Mouse (Mus musculus) kidney, embryonic 16.5 days (tissue): ENCODE results near the gene Defb48. TPM values are rescaled to one million over a fixed set of nuclear protein-coding genes. Genes with fewer than 3 reads are reported as not detected.

ENCODE experiments used
- ATAC-seq: fragments of 200-750 bp; cut with Nextera tagmentation; 2 replicates; pipeline ENCODE4 v1.8.0; 2017; ENCODE audit warnings: moderate TSS enrichment; ENCODE audit not compliant: low FRiP score, low TSS enrichment
- H3K27ac ChIP-seq: fragments of 300-500 bp; sonication (generic); 2 replicates; pipeline ENCODE4 v1.5.1; 2014; ENCODE audit warnings: low read length
- H3K27me3 ChIP-seq: fragments of 300-500 bp; sonication (generic); 2 replicates; pipeline ENCODE4 v1.6.1; 2014; ENCODE audit warnings: low read length, control low read depth, mixed read lengths; ENCODE audit not compliant: insufficient read depth
- H3K36me3 ChIP-seq: fragments of 300-500 bp; sonication (generic); 2 replicates; pipeline ENCODE4 v1.6.1; 2014; ENCODE audit warnings: low read length, control low read depth, mixed read lengths; ENCODE audit not compliant: insufficient read depth
- H3K4me1 ChIP-seq: fragments of 300-500 bp; sonication (generic); 2 replicates; pipeline ENCODE4 v1.6.1; 2014; ENCODE audit warnings: low read length, control low read depth, mixed read lengths; ENCODE audit not compliant: insufficient read depth
- H3K4me2 ChIP-seq: fragments of 300-500 bp; sonication (generic); replicated peaks from 2 replicates; pipeline ENCODE4 v1.6.1; 2014; ENCODE audit warnings: low read depth, low read length
- H3K4me3 ChIP-seq: fragments of 300-500 bp; sonication (generic); 2 replicates; pipeline ENCODE4 v1.5.1; 2014; ENCODE audit warnings: mild to moderate bottlenecking, low read length
- H3K9ac ChIP-seq: fragments of 300-500 bp; sonication (generic); replicated peaks from 2 replicates; pipeline ENCODE4 v1.6.1; 2014; ENCODE audit warnings: low read length
- H3K9me3 ChIP-seq: fragments of 300-500 bp; sonication (generic); 2 replicates; pipeline ENCODE4 v1.6.1; 2016; ENCODE audit warnings: low read length, control low read depth
- WGBS: fragments of 180-500 bp; shearing (Covaris S2); extraction: QIAGEN DNeasy Blood & Tissue Kit; methylation state at CpG from one replicate; pipeline ENCODE4 v1.1.7; 2014; 5-methylcytosine and 5-hydroxymethylcytosine counted together
- polyA plus RNA-seq: library from polyadenylated mRNA; unstranded; fragments of >200 nt; fragmentation: Nextera tagmentation; extraction: Ambion mirVana; gene quantifications from 2 replicates; pipeline ENCODE4 v1.2.1, GENCODE M21; 2015

Defb48 gene
- polyA plus RNA-seq, 1 experiment from 2014 or later, result not detected

DNA sequence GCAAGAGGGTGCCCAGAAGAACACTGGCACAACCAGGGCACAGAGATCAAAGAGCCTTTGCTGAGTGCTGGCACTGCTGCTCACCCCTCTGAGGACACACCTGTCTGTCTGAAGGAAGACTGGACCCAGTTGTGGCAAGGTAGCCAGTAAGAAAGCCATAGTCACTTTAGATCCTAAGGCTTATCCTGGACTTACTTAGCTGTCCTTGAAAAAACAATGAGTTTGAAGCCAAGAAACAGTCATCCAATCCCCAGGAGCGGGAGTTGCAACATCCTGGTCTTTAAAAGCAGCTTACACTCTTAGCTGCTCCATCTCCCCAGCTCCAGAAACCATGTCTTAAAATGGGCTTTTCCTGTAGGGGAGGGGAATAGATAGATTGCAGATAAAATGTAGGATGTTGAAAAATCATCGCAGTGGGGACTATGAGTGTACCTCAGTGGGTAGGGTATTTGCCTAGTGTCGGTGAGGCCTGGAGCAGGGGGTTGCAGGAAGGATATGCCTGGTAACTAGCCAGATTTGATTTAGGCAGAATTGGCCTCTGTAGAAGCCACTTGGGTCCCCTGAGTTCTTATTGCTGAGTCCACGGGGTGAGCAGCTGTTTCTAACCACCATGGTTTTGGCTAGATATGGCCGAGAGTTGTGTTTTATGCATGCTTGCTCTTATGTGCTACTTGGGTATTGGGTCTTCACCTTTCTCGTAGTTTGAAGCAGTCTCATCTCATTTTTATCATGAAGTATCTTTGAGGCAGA, 47.5 kb downstream of the Defb48 start:
- peaks cover 4% of the 10 kb centered on the region; the same call in 1 of the 2 replicates for H3K9me3 ChIP-seq
- ATAC-seq, result no peak
- no peak overlapping the region for H3K9ac ChIP-seq
- no peaks in the 10 kb centered on the region for H3K4me1 ChIP-seq
- no peaks in the 10 kb centered on the region for H3K27me3 ChIP-seq
- H3K36me3 ChIP-seq, result peaks cover 9% of the 10 kb centered on the region; the same call in 1 of the 2 replicates
- no peak overlapping the region for H3K4me3 ChIP-seq
- WGBS, result 84% methylated on average over 6 of the region's 6 CpGs
- no peak overlapping the region for H3K4me2 ChIP-seq
- no peak overlapping the region for H3K27ac ChIP-seq

DNA sequence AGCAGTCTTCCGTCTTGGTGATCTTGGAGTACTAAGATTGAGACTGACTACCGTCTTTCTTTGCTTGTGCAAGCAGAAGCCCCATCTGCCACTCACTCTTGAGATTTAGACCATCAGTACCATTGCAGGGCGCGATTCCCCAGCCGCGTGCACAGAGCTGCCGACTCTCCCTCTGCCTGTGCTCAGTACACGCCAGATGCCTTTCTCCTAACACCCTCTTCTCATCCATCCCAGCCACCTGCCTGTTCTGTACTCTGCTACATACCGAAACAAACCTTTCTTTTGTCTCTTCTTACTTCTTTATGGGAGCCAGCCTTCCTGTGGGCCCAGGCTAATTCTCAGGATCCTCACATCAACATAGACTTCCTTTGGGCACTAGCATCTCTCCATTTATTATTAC, 48.9 kb downstream of the Defb48 start:
- H3K27ac ChIP-seq, result no peak overlapping the region
- H3K4me3 ChIP-seq, result no peak overlapping the region
- WGBS, result 85% methylated on average over 9 of the region's 9 CpGs

GRCm38 (mm10) chr14:62928101-62928541, 56.2 kb downstream of the Defb48 start:
- no peak for ATAC-seq
- Histone ChIP-seq H3K27me3 (no peaks in the 10 kb centered on the region), H3K36me3 (peaks cover 16% of the 10 kb centered on the region; the same call in 1 of the 2 replicates), H3K9ac (no peak overlapping the region), H3K4me3 (no peak overlapping the region), H3K9me3 (no peaks in the 10 kb centered on the region), H3K27ac (no peak overlapping the region), H3K4me1 (no peaks in the 10 kb centered on the region), H3K4me2 (no peak overlapping the region)
- 69% methylated on average over 5 of the region's 5 CpGs for WGBS

More for the DNA sequence above, 48.9 kb downstream of the Defb48 start:
- no peaks in the 10 kb centered on the region for H3K4me1 ChIP-seq
- H3K36me3 ChIP-seq, result peaks cover 14% of the 10 kb centered on the region; the same call in 1 of the 2 replicates
- H3K9ac ChIP-seq, result no peak overlapping the region
- H3K4me2 ChIP-seq, result no peak overlapping the region
- H3K9me3 ChIP-seq, result peaks cover 4% of the 10 kb centered on the region; the same call in 1 of the 2 replicates
- H3K27me3 ChIP-seq, result no peaks in the 10 kb centered on the region
- no peak for ATAC-seq

Other genes starting within 250 kb of the Defb48 start
- gene Ints6, start 223.3 kb downstream of the Defb48 start, polyA plus RNA-seq, result 22.9 and 25.6 TPM in 2 replicates
- gene Wdfy2, start 146.8 kb downstream of the Defb48 start, polyA plus RNA-seq, result 8.0 and 9.2 TPM in 2 replicates
- gene Defb47, start 13.6 kb upstream of the Defb48 start, polyA plus RNA-seq, result not detected in 2 replicates
- gene Defb43, start 27.3 kb upstream of the Defb48 start, polyA plus RNA-seq, result not detected in 2 replicates
- gene Defb42, start 62.5 kb upstream of the Defb48 start, polyA plus RNA-seq, result 1.1 and 2.5 TPM in 2 replicates
- gene Defb30, start 65.5 kb upstream of the Defb48 start, polyA plus RNA-seq, result not detected in 2 replicates